Mouse (Mus musculus): Measurements from ENCODE around the gene Tas1r2. TPM values are rescaled to one million over a fixed set of nuclear protein-coding genes. Genes with fewer than 3 reads are reported as not detected.

The Tas1r2 gene
- polyA plus RNA-seq, 1 experiment from 2014 or later, result not detected

- H3K36me3 ChIP-seq (ENCODE audit: insufficient read depth, low read length), result peaks cover 6% of the 10 kb centered on the region; the same call in 1 of the 2 replicates
- H3K9ac ChIP-seq (replicated peaks; ENCODE audit: low read depth), result no peak overlapping the region
- H3K4me1 ChIP-seq (ENCODE audit: insufficient read depth, low read depth, low read length), result no peaks in the 10 kb centered on the region
- H3K4me3 ChIP-seq (ENCODE audit: low read depth, low read length), result no peak overlapping the region
- no peak overlapping the region for H3K4me2 ChIP-seq (replicated peaks; ENCODE audit: low read depth, low read length)
- TF ChIP-seq CTCF (IDR thresholded peaks at IDR 0.05), result no peak
- TF ChIP-seq EP300 (IDR thresholded peaks at IDR 0.05), result no peak
- 61% methylated on average over 11 of the region's 11 CpGs for WGBS
- H3K27me3 ChIP-seq (replicated peaks; ENCODE audit: insufficient read depth, low read length), result no peaks in the 10 kb centered on the region
- H3K27ac ChIP-seq (ENCODE audit: low read length), result no peak overlapping the region
- ATAC-seq, result peak; percentile 40; the same call in 1 of the 2 replicates
- no peaks in the 10 kb centered on the region for H3K9me3 ChIP-seq (ENCODE audit: low read length)
- DNase-seq (ENCODE audit: low spot score), result no peak
These were observed 2.4 kb upstream of the Tas1r2 start for GRCm38 (mm10) chr4:139650907-139651306.

GRCm38 (mm10) chr4:139661897-139662296 is 8.6 kb downstream of the Tas1r2 start:
- no peaks in the 10 kb centered on the region for H3K4me1 ChIP-seq (ENCODE audit: insufficient read depth, low read depth, low read length)
- DNase-seq (ENCODE audit: low spot score) (no peak), ATAC-seq (no peak)
- H3K9me3 ChIP-seq (ENCODE audit: low read length), result no peaks in the 10 kb centered on the region
- TF ChIP-seq EP300 (IDR thresholded peaks at IDR 0.05), result no peak
- no peak for TF ChIP-seq CTCF (IDR thresholded peaks at IDR 0.05)
- no peaks in the 10 kb centered on the region for H3K27me3 ChIP-seq (replicated peaks; ENCODE audit: insufficient read depth, low read length)
- 73% methylated on average over 14 of the region's 14 CpGs for WGBS
- no peak overlapping the region for H3K4me3 ChIP-seq (ENCODE audit: low read depth, low read length)
- H3K4me2 ChIP-seq (replicated peaks; ENCODE audit: low read depth, low read length), result no peak overlapping the region
- no peak overlapping the region for H3K9ac ChIP-seq (replicated peaks; ENCODE audit: low read depth)
- no peaks in the 10 kb centered on the region for H3K36me3 ChIP-seq (ENCODE audit: insufficient read depth, low read length)
- H3K27ac ChIP-seq (ENCODE audit: low read length), result no peak overlapping the region

GRCm38 (mm10) chr4:139667632-139668031 is 14.3 kb downstream of the Tas1r2 start:
- DNase-seq (ENCODE audit: low spot score) (no peak), ATAC-seq (no peak)
- no peaks in the 10 kb centered on the region for H3K27me3 ChIP-seq (replicated peaks; ENCODE audit: insufficient read depth, low read length)
- no peaks in the 10 kb centered on the region for H3K36me3 ChIP-seq (ENCODE audit: insufficient read depth, low read length)
- TF ChIP-seq CTCF (IDR thresholded peaks at IDR 0.05) (no peak), EP300 (IDR thresholded peaks at IDR 0.05) (no peak)
- no peaks in the 10 kb centered on the region for H3K4me1 ChIP-seq (ENCODE audit: insufficient read depth, low read depth, low read length)
- H3K27ac ChIP-seq (ENCODE audit: low read length), result no peak overlapping the region
- H3K9ac ChIP-seq (replicated peaks; ENCODE audit: low read depth), result no peak overlapping the region
- no peak overlapping the region for H3K4me2 ChIP-seq (replicated peaks; ENCODE audit: low read depth, low read length)
- H3K4me3 ChIP-seq (ENCODE audit: low read depth, low read length), result no peak overlapping the region
- H3K9me3 ChIP-seq (ENCODE audit: low read length), result no peaks in the 10 kb centered on the region
- WGBS, result 53% methylated on average over 6 of the region's 6 CpGs

GRCm38 (mm10) chr4:139669847-139670246 is 16.5 kb downstream of the Tas1r2 start:
- 14% methylated on average over 6 of the region's 6 CpGs for WGBS
- no peaks in the 10 kb centered on the region for H3K4me1 ChIP-seq (ENCODE audit: insufficient read depth, low read depth, low read length)
- no peak overlapping the region for H3K4me2 ChIP-seq (replicated peaks; ENCODE audit: low read depth, low read length)
- ATAC-seq, result peak; percentile 59
- H3K27ac ChIP-seq (ENCODE audit: low read length), result no peak overlapping the region
- H3K9ac ChIP-seq (replicated peaks; ENCODE audit: low read depth), result no peak overlapping the region
- no peaks in the 10 kb centered on the region for H3K27me3 ChIP-seq (replicated peaks; ENCODE audit: insufficient read depth, low read length)
- DNase-seq (ENCODE audit: low spot score), result peak; percentile 48
- H3K36me3 ChIP-seq (ENCODE audit: insufficient read depth, low read length), result no peaks in the 10 kb centered on the region
- H3K4me3 ChIP-seq (ENCODE audit: low read depth, low read length), result no peak overlapping the region
- peak; percentile 95 for TF ChIP-seq CTCF (IDR thresholded peaks at IDR 0.05)
- TF ChIP-seq EP300 (IDR thresholded peaks at IDR 0.05), result no peak
- no peaks in the 10 kb centered on the region for H3K9me3 ChIP-seq (ENCODE audit: low read length)

- no peak overlapping the region for H3K4me3 ChIP-seq (ENCODE audit: low read depth, low read length)
- no peaks in the 10 kb centered on the region for H3K9me3 ChIP-seq (ENCODE audit: low read length)
- WGBS, result 50% methylated on average over 9 of the region's 9 CpGs
- no peak overlapping the region for H3K27ac ChIP-seq (ENCODE audit: low read length)
- ATAC-seq, result no peak
- H3K27me3 ChIP-seq (replicated peaks; ENCODE audit: insufficient read depth, low read length), result no peaks in the 10 kb centered on the region
- no peaks in the 10 kb centered on the region for H3K36me3 ChIP-seq (ENCODE audit: insufficient read depth, low read length)
- DNase-seq (ENCODE audit: low spot score), result no peak
- H3K9ac ChIP-seq (replicated peaks; ENCODE audit: low read depth), result no peak overlapping the region
- no peak overlapping the region for H3K4me2 ChIP-seq (replicated peaks; ENCODE audit: low read depth, low read length)
- no peak for TF ChIP-seq EP300 (IDR thresholded peaks at IDR 0.05)
- no peak for TF ChIP-seq CTCF (IDR thresholded peaks at IDR 0.05)
- no peaks in the 10 kb centered on the region for H3K4me1 ChIP-seq (ENCODE audit: insufficient read depth, low read depth, low read length)
These were observed 22.4 kb downstream of the Tas1r2 start for GRCm38 (mm10) chr4:139675696-139676095.

GRCm38 (mm10) chr4:139683728-139684638 is 30.6 kb downstream of the Tas1r2 start:
- Histone ChIP-seq H3K36me3 (ENCODE audit: insufficient read depth, low read length) (no peaks in the 10 kb centered on the region), H3K9me3 (ENCODE audit: low read length) (no peaks in the 10 kb centered on the region; the same call in 1 of the 2 replicates), H3K9ac (replicated peaks; ENCODE audit: low read depth) (no peak overlapping the region), H3K27me3 (replicated peaks; ENCODE audit: insufficient read depth, low read length) (no peaks in the 10 kb centered on the region), H3K4me1 (ENCODE audit: insufficient read depth, low read depth, low read length) (no peaks in the 10 kb centered on the region), H3K4me2 (replicated peaks; ENCODE audit: low read depth, low read length) (no peak overlapping the region), H3K4me3 (ENCODE audit: low read depth, low read length) (no peak overlapping the region), H3K27ac (ENCODE audit: low read length) (no peak overlapping the region)
- 73% methylated on average over 22 of the region's 22 CpGs for WGBS
- DNase-seq (ENCODE audit: low spot score) (no peak), ATAC-seq (peak; percentile 28; the same call in 1 of the 2 replicates)
- no peak for TF ChIP-seq CTCF (IDR thresholded peaks at IDR 0.05)
- TF ChIP-seq EP300 (IDR thresholded peaks at IDR 0.05), result no peak

Data from lung, postnatal 0 days (tissue).